Mouse (Mus musculus): ENCODE results near the gene Cys1. TPM values are rescaled to one million over a fixed set of nuclear protein-coding genes. Genes with fewer than 3 reads are reported as not detected.

Gene Cys1
- polyA plus RNA-seq (2017; shearing (Covaris generic)), result not detected

DNA sequence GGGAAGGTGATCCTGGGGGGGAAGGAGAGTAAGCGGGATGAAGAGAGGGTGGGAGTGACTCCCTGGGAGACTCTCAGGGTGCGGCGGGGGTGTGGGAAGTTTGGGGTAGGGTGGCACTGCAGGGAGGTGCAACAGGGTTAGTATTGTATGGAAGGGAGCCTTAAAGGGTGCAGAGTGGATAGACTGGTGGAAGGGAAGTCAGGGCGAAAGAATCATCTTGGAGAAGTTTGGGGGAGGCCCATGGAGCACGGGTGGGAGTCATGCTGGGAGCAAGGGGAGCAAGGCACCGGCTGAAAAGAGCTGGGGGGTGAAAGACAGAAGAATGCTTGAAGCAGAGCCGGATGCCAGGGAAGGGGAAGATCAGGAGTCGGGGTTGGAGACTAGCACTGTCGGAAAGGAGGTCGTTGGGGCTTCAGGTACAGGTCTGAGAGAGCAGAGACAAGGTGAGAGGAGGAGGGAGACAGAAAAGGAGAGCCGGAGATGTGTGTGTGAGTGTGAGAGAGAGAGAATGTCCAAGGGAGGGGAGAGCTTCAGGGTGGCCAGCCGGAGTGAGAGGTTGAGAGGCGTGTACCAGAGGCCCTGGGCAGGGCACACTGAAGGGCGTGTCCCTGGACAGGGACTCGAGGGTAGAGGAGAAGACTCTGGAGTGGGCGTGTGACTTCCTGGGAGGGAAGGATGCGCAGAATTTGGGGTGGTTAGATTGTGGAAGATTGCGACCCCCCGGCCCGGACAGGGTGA, at the start of gene Cys1:
TSS of gene Cys1 (minus strand) at position 528 of the 738 bp plus-strand sequence.

GRCm38 (mm10) chr12:24707954-24708823, 26.6 kb upstream of the Cys1 start, which contains the start of gene Rrm2:
Gene Rrm2 (plus strand): TSS chr12:24708241.

GRCm38 (mm10) chr12:24651063-24651557, 30.5 kb downstream of the Cys1 start, which contains the start of gene Klf11:
Gene Klf11 (plus strand): TSS chr12:24651274.

Other genes starting within 250 kb of the Cys1 start
- 56.0 TPM for gene Taf1b, start 183.5 kb downstream of the Cys1 start, polyA plus RNA-seq (2017; shearing (Covaris generic))
- gene Grhl1, start 109.5 kb downstream of the Cys1 start, polyA plus RNA-seq (2017; shearing (Covaris generic)), result 1.8 TPM
- gene Klf11, start 30.5 kb downstream of the Cys1 start, polyA plus RNA-seq (2017; shearing (Covaris generic)), result 19.6 TPM
- gene Rrm2, start 26.4 kb upstream of the Cys1 start, polyA plus RNA-seq (2017; shearing (Covaris generic)), result 10.0 TPM
- not detected for gene Mboat2, start 149.1 kb upstream of the Cys1 start, polyA plus RNA-seq (2017; shearing (Covaris generic))